Mouse (Mus musculus) heart, adult 2 months (tissue): ENCODE results near the gene Sept9.

Experiments used
- CTCF ChIP-seq: fragments of 200-600 bp; IDR thresholded peaks from 2 replicates; pipeline ENCODE4 v1.8.1; 2022; ENCODE audit warnings: antibody characterized with exemption, mild to moderate bottlenecking, moderate library complexity
- EP300 ChIP-seq: fragments of 200-500 bp; IDR thresholded peaks from 2 replicates; pipeline ENCODE4 v1.6.1; 2011; ENCODE audit warnings: low read depth, low read length, control low read depth; ENCODE audit not compliant: insufficient read depth

DNA sequence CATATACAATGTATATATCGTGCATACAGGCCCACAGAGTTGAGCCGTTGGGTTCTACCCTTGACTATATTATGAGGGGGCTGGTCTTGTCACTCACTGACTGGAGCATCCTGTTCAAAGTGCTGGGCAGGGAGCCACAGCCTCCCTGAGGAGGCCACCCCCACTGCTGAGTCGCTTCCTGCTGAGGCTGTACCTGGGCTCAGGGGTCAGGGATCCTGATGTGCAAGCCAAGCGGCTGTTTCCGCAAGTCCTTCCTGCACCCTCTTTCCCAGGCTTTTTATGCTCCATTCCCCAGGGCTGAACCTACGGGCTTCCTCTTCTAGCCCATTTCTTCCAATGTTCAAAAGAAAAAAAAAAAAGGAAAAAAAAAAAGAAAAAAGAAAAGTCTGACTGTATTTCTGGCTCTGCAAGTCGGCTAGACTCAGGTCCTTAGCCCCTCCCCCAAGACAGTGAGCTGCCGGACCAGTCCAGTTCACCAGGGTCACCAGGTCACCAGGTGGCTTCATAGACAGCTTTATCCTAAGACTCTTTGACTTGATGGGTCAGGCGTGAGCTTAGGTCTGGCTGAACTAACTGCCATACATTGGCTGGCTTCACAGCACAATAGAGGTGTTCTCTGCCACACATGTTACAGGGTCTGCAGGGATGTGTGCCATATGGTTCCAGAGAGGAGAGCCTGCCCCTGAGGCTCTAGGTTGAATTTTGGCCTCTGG, 63.8 kb downstream of the Sept9 start:
- TF ChIP-seq EP300 (peak; percentile 95), CTCF (no peak)
